Mouse (Mus musculus) intestine, embryonic 14.5 days (tissue): Measurements from ENCODE around the gene Inhbc. TPM values are rescaled to one million over a fixed set of nuclear protein-coding genes. Genes with fewer than 3 reads are reported as not detected.

Source experiments
- ATAC-seq: fragments of 200-750 bp; cut with Nextera tagmentation; replicated peaks from 2 replicates; pipeline ENCODE4 v1.8.0; 2017; ENCODE audit warnings: low read depth, moderate number of reproducible peaks, moderate TSS enrichment, moderate library complexity; ENCODE audit not compliant: low FRiP score, low TSS enrichment
- DNase-seq: peaks from one replicate; pipeline ENCODE4 v3.0.0-alpha.2; 2018; ENCODE audit warnings: low spot score
- H3K27ac ChIP-seq: fragments of 300-500 bp; sonication (generic); 2 replicates; pipeline ENCODE4 v1.5.1; 2014; ENCODE audit warnings: low read depth, mild to moderate bottlenecking, control low read depth
- H3K27me3 ChIP-seq: fragments of 300-500 bp; sonication (generic); replicated peaks from 2 replicates; pipeline ENCODE4 v1.6.1; 2014; ENCODE audit warnings: low read length, control low read depth; ENCODE audit not compliant: control insufficient read depth, insufficient read depth
- H3K36me3 ChIP-seq: fragments of 300-500 bp; sonication (generic); 2 replicates; pipeline ENCODE4 v1.6.1; 2014; ENCODE audit warnings: low read length, control low read depth; ENCODE audit not compliant: control insufficient read depth, insufficient read depth
- H3K4me1 ChIP-seq: fragments of 300-500 bp; sonication (generic); replicated peaks from 2 replicates; pipeline ENCODE4 v1.6.1; 2014; ENCODE audit warnings: low read length, control low read depth, mixed read lengths; ENCODE audit not compliant: control insufficient read depth, insufficient read depth
- H3K4me2 ChIP-seq: fragments of 300-500 bp; sonication (generic); 2 replicates; pipeline ENCODE4 v1.6.1; 2014; ENCODE audit warnings: low read length
- H3K4me3 ChIP-seq: fragments of 300-500 bp; sonication (generic); 2 replicates; pipeline ENCODE4 v1.5.1; 2014; ENCODE audit warnings: low read depth, low read length, control low read depth, mixed read lengths
- H3K9ac ChIP-seq: fragments of 300-500 bp; sonication (generic); 2 replicates; pipeline ENCODE4 v1.6.1; 2014; ENCODE audit warnings: mild to moderate bottlenecking, low read length
- H3K9me3 ChIP-seq: fragments of 300-500 bp; sonication (generic); 2 replicates; pipeline ENCODE4 v1.6.1; 2016; ENCODE audit warnings: low read length, control low read depth; ENCODE audit not compliant: control insufficient read depth
- WGBS: fragments of 180-500 bp; shearing (Covaris S2); extraction: QIAGEN DNeasy Blood & Tissue Kit; methylation state at CpG from one replicate; pipeline ENCODE4 v1.1.7; 2014; 5-methylcytosine and 5-hydroxymethylcytosine counted together
- polyA plus RNA-seq: library from polyadenylated mRNA; unstranded; fragments of >200 nt; fragmentation: Nextera tagmentation; extraction: Ambion mirVana; gene quantifications from 2 replicates; pipeline ENCODE4 v1.2.1, GENCODE M21; 2014

Inhbc gene
- polyA plus RNA-seq, 1 experiment from 2014 or later = not detected

GRCm38 (mm10) chr10:127360714-127361113 is 9.5 kb downstream of the Inhbc start:
- no peaks in the 10 kb centered on the region for H3K27me3 ChIP-seq
- ATAC-seq (no peak), DNase-seq (no peak)
- H3K36me3 ChIP-seq = no peaks in the 10 kb centered on the region
- no peak overlapping the region for H3K27ac ChIP-seq
- WGBS = 81% methylated on average over 3 of the region's 3 CpGs
- no peaks in the 10 kb centered on the region for H3K9me3 ChIP-seq
- no peaks in the 10 kb centered on the region for H3K4me1 ChIP-seq
- no peak overlapping the region for H3K4me3 ChIP-seq
- H3K9ac ChIP-seq = no peak overlapping the region
- no peak overlapping the region for H3K4me2 ChIP-seq

DNA sequence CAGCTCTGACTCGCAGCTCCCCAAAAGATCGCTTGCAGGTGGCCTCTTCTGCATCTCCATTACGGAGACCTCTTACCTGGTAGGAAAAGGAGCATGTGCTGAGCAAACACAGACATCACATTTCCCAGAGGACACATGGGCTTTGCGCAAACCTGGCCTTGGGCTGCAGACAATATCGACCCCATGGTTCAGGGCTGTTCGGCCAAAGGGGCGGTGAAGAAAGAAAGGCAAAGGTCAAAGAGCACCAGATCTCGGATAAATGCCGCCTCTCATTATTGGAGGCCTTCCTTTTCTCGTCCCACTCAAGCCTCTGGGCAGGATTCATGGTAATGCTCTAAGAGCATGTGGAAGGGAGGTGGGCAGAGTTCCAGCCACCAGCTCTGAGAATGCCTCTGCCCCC is 14.9 kb downstream of the Inhbc start:
- ATAC-seq = no peak
- whole genome bisulfite sequencing = 67% methylated on average over 10 of the region's 10 CpGs

DNA sequence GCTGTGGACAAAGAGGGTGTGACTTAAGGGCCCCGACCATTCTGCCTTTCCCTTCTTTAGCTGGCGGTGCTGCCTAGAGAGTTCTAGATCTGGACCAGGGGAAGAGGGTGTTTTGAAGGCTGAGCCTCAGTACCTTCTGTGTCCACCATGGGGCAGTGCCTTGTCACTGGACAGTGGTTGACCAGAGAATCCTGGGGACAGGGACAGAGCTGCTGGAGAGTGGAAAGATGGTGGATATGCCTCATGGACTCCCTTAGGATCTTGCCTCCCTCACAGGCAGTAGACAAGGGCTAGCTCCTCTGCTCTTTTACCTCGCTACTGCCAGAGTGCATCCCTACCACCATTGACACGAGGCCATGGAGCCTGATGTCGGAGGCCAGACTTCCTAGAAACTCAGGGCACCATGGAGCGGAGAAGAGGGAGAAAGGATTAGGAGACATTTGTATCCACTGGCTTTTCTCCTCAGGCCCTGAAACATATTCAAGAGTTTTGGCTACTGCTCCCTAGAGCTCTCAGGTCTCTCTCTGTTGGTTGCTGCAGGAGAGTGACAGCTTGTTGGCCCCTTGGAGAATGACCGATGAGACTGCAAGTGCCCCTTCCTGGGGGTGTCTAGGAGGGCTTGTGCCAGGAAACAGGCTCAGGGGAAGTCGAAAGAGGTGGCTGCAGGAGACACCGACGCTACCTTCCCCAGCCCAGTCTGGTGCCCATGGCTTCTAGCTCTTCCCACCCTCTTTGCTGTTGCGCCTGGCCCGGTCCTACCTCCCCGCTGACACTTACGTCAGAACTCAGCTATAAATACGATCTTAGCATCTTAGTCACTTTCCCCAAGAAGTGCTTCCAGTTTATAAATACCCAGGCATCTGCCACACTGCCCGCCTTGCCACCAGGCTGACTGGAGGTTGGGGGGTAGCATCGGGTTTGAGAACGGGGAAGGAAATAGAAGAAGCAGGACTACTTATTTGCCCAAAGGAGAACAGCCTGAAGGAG is 16.0 kb downstream of the Inhbc start, which contains the start of gene Inhbe:
Gene Inhbe (minus strand): TSS at position 503 of the 987 bp plus-strand sequence.
- no peak within 1 kb of the TSS for H3K27ac ChIP-seq
- no peak within 1 kb of the TSS for H3K4me2 ChIP-seq
- H3K27me3 ChIP-seq = 0 out of 2 replicates have a peak, but pooled peaks cover 3% of the 10 kb centered on the region
- H3K4me3 ChIP-seq = no peak within 1 kb of the TSS
- no peak within 1 kb of the TSS for H3K9ac ChIP-seq
- no peaks in the 10 kb centered on the region for H3K9me3 ChIP-seq
- no peak for ATAC-seq
- no peaks in the 10 kb centered on the region for H3K36me3 ChIP-seq
- no peak for DNase-seq
- no peaks in the 10 kb centered on the region for H3K4me1 ChIP-seq
- 85% methylated on average over 18 of the region's 18 CpGs for WGBS

More for the DNA sequence above, 14.9 kb downstream of the Inhbc start:
- Histone ChIP-seq H3K36me3 (no peaks in the 10 kb centered on the region), H3K4me1 (no peaks in the 10 kb centered on the region), H3K4me3 (no peak overlapping the region), H3K27me3 (0 out of 2 replicates have a peak, but pooled peaks cover 3% of the 10 kb centered on the region), H3K27ac (no peak overlapping the region), H3K4me2 (no peak overlapping the region), H3K9ac (no peak overlapping the region), H3K9me3 (no peaks in the 10 kb centered on the region)
- no peak for DNase-seq

DNA sequence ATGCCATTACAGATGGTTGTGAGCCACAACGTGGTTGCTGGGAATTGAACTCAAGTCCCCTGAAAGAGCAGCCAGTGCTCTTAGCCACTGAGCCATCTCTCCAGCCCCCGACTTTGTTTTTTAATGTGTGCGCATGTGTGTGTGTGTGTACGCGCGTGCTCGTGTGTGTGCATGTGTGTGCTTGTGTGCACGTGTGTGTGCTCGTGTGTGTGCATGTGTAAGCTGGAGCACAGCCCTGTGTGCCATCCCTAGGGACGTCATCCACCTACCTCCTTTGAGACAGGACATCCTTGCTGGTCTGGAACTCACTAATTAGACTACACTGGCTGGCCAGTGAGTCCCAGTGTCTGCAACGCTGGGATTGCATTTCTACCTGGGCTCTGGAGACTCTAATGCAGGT is 17.5 kb downstream of the Inhbc start:
- Histone ChIP-seq H3K9ac (no peak overlapping the region), H3K9me3 (no peaks in the 10 kb centered on the region), H3K4me1 (no peaks in the 10 kb centered on the region), H3K4me2 (no peak overlapping the region), H3K4me3 (no peak overlapping the region), H3K27ac (no peak overlapping the region), H3K36me3 (no peaks in the 10 kb centered on the region), H3K27me3 (0 out of 2 replicates have a peak, but pooled peaks cover 3% of the 10 kb centered on the region)
- DNase-seq = no peak
- WGBS = 91% methylated on average over 11 of the region's 11 CpGs
- ATAC-seq = no peak

- no peaks in the 10 kb centered on the region for H3K9me3 ChIP-seq
- no peak overlapping the region for H3K4me3 ChIP-seq
- no peak overlapping the region for H3K9ac ChIP-seq
- no peaks in the 10 kb centered on the region for H3K4me1 ChIP-seq
- H3K27me3 ChIP-seq = 0 out of 2 replicates have a peak, but pooled peaks cover 3% of the 10 kb centered on the region
- no peak overlapping the region for H3K27ac ChIP-seq
- no peaks in the 10 kb centered on the region for H3K36me3 ChIP-seq
- H3K4me2 ChIP-seq = no peak overlapping the region
- ATAC-seq = no peak
- WGBS = 83% methylated on average over 9 of the region's 9 CpGs
- no peak for DNase-seq
Observed at GRCm38 (mm10) chr10:127352187-127352586, 18.0 kb downstream of the Inhbc start.

GRCm38 (mm10) chr10:127351719-127352118 is 18.5 kb downstream of the Inhbc start:
- DNase-seq (no peak), ATAC-seq (no peak)
- no peaks in the 10 kb centered on the region for H3K4me1 ChIP-seq
- H3K9ac ChIP-seq = no peak overlapping the region
- 62% methylated on average over 8 of the region's 8 CpGs for WGBS
- H3K4me3 ChIP-seq = no peak overlapping the region
- 0 out of 2 replicates have a peak, but pooled peaks cover 3% of the 10 kb centered on the region for H3K27me3 ChIP-seq
- H3K36me3 ChIP-seq = no peaks in the 10 kb centered on the region
- no peak overlapping the region for H3K4me2 ChIP-seq
- no peaks in the 10 kb centered on the region for H3K9me3 ChIP-seq
- no peak overlapping the region for H3K27ac ChIP-seq

DNA sequence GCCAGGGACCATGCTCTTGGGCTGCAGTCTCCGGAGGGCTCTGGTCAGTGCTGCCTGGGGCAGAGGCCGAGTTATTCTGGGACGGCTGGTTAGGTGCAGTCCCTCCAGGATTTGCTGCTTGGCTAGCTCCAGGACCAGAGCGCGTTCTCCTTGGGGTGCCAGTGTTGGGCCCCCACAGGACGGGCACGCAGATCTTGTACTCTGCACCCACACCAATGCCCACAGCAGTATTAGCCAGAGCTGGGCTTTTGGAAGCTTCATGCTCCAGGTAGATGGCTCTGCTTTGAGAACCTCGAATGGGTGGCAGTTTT is 19.0 kb downstream of the Inhbc start:
- ATAC-seq = no peak

GRCm38 (mm10) chr10:127350594-127351284 is 19.5 kb downstream of the Inhbc start:
- H3K9me3 ChIP-seq = no peaks in the 10 kb centered on the region
- DNase-seq = peak; percentile 84
- 13% methylated on average over 24 of the region's 24 CpGs for WGBS
- no peaks in the 10 kb centered on the region for H3K36me3 ChIP-seq
- H3K4me3 ChIP-seq = 0 out of 2 replicates have a peak overlapping the region, but pooled peaks have one; percentile 7
- no peaks in the 10 kb centered on the region for H3K4me1 ChIP-seq
- H3K27me3 ChIP-seq = 0 out of 2 replicates have a peak, but pooled peaks cover 3% of the 10 kb centered on the region
- H3K9ac ChIP-seq = 0 out of 2 replicates have a peak overlapping the region, but pooled peaks have one; percentile 4
- no peak overlapping the region for H3K27ac ChIP-seq
- ATAC-seq = peak; percentile 68
- peak overlapping the region; percentile 39 for H3K4me2 ChIP-seq

More for the DNA sequence above, 19.0 kb downstream of the Inhbc start:
- H3K4me2 ChIP-seq = 0 out of 2 replicates have a peak overlapping the region, but pooled peaks have one; percentile 39
- no peaks in the 10 kb centered on the region for H3K36me3 ChIP-seq
- no peak overlapping the region for H3K9ac ChIP-seq
- H3K27ac ChIP-seq = no peak overlapping the region
- no peaks in the 10 kb centered on the region for H3K9me3 ChIP-seq
- H3K4me1 ChIP-seq = no peaks in the 10 kb centered on the region
- no peak for DNase-seq
- H3K4me3 ChIP-seq = no peak overlapping the region
- WGBS = 82% methylated on average over 8 of the region's 8 CpGs
- 0 out of 2 replicates have a peak, but pooled peaks cover 3% of the 10 kb centered on the region for H3K27me3 ChIP-seq
